Mouse (Mus musculus) gastrocnemius, adult 18-20 months (tissue): ENCODE data around the gene Drc1. TPM values are rescaled to one million over a fixed set of nuclear protein-coding genes. Genes with fewer than 3 reads are reported as not detected.

Experiments
- DNase-seq: peaks from one replicate; pipeline ENCODE4 v3.0.0; 2021; ENCODE audit warnings: low spot score
- total RNA-seq, 2 experiments: library from RNA; stranded (reverse); gene quantifications; 2 replicates each; pipeline ENCODE4 v1.2.3; 2021

The Drc1 gene
- total RNA-seq, 2 experiments from 2014 or later = not detected

DNA sequence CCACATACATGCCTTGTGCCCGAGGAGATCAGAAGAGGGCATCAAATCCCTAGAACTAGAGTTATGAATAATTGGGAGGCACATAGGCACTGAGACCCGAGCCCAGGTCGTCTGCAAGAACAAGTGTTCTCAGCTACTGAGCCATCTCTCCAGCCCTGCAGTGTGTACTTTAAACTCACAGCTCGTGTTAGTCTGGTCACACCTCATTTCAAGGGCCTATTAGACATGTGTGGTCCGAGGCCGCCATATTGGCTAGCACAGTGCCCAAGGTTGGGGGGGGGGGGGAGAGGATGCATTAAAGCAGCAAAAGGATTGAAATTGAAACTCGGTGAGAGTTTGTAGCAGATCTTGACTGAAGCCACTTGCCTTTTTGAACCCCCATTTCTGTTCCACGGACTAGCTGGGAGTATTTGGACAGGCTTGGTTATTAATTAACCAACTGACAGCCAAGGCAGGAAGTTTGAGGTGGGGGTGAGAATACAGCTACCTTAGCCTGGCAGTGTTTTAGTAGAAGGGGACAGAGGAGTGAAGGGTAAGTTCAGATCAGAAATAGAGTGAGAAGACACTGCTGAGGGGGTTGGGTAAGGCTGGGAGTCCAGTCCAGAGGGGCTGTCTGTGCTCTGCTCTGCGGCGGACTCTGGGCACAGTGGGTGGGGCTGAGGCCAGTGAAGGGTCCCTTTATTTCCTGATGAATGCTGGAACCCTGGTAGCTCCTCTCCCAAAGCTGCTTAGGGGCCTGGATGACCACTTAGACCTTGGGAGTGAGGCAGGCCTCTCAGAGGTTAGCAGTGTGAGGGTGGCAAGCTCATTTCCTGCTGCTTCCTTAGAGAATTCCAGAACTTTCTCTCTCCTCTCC, 5.0 kb downstream of the Drc1 start:
- no peak for DNase-seq

DNA sequence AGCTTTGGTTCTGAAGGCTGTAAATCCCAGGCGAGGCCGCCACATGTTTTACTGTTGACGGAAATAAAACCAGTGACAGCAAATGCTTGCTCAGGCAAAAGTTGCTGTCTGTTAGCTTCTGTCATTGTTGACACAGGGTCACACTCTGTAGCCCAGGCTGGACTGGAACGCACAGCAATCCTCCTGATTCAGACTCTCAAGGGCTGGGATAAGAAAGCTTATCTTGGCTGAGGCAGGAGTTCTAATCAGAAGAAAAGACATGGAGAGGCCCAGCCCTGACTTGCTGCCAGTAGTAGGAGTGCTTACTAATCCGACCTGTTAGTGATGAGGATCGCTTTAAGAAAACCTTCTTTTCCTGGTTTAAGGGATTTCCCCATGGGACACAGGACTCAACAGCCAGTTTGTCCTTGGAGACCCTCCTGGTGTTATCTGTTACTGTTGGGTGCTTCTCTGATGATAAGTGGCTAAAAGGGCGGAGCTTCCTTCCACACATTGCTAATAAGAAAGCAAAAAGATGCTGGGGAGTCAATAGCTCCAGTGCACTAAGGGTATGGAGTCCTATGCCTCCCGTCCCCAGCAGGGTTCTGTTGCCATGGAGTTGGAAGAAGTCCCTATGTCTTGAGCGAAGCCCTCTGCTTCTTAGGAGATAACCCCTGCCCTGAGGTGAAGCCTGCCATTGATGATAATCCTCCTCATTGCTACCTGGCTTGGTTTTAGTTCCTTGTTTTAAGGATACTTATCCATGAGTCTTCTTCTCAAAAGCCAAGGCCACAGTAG, 6.1 kb downstream of the Drc1 start:
- no peak for DNase-seq

DNA sequence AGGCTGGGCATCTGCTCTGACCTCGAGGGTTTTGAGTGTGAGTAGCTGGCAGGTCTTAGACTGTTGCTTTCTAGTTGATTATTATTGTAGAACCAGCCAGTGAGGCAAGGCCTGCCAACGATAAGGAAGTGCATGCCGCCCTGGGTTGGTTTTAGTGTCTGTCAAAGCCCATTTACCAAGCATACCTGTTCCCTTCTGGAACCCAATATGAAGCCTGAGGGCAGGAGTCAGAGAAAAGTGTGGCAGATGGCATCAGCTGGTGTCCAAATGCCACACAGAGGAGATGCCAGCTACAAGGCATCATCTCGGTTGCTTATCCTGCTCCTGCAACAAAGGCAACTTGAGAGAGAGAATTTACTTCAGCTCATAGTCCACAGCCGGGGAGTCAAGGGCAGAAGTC, 59.6 kb downstream of the Drc1 start:
- no peak for DNase-seq

DNA sequence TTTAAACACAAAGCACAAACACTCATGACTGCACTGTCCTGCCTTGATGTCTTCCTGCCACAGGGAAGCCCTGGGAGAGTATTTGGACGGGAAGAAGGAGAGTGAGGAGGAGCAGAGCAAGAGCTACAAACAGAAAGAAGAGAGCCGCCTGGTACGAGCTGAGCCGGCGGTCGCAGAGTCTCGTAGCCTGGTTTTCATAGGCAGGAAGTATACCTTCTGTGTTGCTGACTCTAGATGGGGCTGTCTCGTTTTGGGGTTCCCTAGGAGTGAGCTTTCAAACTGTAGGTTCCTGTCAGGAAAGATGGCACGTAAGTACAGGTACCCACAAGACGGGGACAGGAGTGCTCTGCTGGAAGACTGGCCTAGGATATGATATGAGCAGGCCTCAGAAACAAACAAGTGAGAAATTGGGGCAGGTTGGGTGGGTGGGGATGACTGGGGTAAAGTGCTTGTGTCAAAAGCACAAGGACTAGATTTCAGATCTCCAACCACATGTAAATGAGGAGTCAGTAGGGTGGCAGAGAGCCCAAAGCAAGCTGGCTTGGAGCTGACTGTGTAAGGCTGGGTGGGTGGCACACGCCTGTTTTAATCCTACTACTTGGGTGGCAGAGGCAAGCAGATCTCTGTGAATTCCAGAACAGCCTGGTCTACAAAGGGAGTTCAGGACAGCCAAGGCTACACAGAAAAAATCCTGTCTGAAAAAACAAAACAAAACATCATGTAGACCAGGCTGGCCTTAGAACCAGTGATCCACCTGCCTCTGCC, 60.6 kb downstream of the Drc1 start:
- DNase-seq = no peak

DNA sequence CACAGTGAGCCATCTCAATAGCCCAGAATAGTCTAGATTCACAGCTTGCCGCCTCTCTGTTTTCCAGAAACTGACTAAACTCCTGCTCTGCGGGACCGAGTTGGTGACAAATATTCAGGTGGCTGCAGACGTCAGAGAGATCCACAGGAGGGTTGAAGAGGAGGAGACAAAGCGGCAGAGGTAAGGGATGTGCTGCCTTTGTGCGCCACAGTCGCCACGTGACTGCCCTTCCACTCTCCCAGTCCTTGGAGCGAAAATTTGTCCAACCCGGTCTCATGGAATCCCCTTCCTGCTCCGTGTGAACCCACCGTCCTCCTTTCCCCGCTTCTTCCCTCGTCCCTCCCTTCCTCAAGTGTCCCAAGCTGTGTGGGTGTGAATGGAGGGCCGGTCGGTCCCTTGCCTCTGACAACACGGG, 61.4 kb downstream of the Drc1 start:
- DNase-seq = no peak

DNA sequence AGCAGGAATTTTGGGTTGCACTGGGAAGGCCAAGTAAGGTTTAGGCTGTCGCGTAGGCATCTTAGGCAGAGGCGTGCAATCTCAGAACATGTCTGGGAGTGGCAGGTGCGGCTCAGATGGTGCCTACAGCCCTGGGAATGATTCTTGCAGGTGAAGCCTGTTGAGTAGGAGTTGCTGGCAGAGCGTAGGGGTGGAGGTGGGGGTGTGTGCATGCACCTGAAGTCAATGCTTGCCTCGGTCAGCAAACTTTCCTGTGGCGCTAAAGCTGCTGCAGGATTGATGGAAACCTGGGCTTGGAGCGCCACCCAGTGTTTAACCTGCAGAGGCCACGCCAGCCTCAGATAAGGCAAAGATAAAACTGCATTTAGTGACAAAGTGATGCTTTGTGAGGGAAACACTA, 61.9 kb downstream of the Drc1 start:
- peak; percentile 47 for DNase-seq

DNA sequence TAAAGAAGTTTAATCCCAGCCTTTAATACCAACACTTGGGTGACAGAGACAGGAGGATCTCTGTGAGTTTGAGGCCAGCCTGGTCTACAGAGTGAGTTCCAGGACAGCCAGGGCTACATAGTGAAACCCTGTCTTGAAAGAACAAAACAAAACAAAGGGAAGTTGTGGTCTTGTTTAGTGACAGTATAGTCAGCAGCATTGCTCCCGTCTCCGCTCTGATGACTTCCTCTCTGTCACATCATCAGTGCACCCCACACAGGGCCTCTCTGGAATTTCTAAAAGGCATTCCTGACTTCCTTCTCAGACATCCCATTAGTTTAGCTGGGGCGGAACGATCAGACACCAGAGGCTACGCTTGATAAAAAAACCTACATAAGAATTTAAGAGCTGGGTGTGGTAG, 62.7 kb downstream of the Drc1 start:
- no peak for DNase-seq

DNA sequence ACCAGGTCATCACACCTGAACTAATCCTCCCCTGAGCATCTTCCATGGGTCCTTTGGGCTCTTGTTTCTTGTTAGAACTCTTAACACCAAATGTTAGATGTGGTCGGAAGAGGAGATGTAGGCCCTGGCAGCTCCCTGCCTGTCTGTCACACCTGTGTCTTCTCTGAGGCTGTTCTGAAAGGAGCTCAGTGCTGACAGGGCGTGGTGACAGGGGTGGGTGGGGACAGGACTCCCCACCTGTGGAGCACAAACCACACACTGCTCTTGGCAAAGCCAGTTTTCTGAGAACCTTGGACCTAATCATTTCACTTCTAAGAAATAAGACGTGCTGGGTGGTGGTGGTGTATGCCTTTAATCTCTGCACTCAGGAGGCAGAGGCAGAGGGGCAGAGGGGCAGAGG, 72.4 kb downstream of the Drc1 start:
- DNase-seq = no peak

DNA sequence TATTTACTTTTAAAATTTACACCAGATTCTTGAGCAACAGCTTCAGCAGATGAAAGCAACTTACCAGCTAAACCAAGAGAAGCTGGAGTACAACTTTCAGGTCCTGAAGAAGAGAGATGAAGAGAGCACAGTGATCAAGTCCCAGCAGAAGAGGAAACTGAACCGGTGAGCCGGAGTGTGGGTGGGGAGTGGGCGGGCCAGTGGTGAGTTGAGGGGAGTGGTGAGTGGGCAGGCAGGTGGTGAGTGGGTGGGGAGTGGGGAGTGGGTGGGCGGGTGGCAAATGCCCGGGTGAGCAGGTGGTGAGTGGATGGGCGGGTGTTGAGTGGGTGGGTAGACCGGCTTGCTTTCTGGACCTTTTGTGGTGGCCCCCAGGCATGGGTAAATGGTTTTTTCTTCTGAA, 73.9 kb downstream of the Drc1 start:
- DNase-seq = no peak

DNA sequence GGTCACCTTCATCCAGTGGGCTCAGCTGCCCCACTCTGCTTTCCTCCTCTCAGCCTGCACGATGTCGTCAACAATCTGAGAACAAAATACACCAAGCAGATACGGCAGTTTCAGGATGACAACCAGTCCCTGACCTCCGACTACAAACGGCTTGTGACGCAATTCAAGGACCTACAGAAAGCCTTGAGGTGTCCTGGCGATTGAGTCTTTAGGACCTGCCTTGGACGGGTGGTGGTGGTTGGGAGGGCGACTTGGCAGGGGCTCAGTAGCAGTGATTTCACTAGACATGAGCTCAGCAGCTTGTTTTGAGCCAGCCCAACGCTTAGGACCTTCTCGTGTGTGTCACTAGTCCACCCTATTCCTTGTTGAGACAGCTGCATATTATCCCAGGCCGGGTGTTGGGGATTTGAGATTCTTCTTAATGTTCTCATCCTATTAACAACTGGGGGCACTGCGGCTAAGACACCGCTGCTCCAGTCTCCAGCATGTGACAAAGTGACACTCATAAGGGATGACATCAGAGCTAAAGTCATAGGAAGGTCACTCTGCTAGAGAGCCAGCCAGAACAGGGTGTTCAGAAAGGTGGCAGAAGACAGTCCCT, 74.5 kb downstream of the Drc1 start:
- no peak for DNase-seq

DNA sequence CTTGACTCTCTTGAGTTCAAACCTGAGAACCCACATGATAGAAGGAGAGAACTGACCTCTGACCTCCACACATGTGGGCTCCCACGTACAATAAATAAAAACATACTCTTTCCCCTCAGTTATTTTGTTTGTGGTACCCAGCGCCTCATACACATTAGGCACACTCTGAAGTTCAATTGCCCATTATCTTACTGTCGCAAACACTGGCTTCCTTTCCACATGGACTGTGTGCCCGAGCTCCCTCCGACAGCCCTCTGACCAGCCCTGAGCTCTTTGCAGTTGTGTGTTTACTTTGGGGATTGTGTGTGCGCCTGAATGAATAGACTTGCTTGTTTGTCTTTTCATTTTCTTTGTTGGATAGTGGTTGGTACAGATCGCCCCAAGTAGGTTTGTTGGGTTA, 75.5 kb downstream of the Drc1 start:
- DNase-seq = no peak

DNA sequence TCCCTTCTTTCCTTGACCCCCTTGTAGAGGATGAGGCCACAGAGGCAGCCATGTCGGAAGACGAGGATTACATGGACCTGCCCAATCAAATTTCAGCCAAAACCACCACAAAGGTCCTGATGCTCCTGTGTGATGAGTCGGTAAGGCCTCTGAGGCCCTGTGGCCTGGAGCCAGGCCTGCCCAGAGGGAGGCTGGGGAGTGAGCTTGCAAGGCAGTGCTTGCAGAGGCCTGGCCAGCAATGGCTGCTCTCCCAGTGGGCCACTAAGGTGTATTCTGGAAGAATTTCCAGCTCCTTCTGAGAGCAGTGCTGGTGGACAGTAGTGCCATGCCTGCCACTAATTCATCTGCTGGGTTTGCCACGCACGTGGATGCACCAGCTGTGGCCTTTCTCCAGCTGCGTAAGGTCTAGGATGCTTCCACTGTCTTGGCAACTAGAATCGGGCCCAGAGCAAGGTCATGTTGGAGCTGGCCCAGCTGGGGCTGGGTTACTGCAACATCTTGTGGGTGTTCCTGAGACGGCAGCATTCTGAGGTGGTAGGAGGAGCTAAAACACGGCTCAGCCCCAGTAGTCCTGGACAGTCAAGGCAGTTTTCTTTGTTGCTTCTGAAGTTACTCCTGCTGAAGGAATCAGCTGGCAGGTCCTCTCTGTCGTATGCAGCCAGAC, 77.4 kb downstream of the Drc1 start:
- DNase-seq = no peak

DNA sequence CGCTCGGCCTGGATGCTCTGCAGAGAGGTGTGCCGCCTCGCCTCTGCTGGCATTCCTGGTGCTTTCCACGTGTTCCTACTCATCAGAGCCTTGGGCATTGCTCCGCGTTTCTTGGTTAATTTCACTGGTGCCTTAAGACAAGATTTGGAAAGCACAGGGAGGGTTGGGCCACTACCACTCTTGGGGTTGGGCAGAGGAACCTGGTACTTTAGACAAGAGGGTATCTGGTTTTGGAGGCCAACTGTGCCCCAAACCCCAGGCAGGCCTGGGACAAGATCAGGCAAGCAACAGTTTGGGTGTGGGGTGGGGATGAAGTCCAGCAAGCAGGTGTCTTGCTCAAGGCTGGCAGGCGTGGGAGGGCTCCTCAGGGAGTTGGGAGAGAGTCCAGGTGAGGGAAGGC, 86.2 kb downstream of the Drc1 start:
- DNase-seq = no peak

DNA sequence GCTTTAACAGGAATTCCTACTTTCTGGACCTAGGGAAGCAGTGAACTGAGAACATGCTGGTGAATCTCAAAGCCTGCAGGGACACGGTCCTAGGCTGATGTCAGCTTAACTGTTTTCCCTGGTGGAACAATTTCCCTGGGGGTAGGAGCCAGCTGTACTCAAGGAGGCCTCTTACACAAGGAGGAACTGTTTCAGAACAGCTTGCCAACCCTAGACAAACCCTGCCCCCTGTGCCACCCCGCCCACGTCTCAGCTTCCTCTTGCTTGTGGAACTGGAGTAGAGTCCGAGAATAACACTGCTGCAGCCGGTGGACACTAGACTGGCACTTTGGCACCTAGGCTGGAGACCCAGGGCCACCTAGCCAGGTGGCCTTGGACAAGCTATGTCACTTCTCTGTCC, 88.2 kb downstream of the Drc1 start:
- DNase-seq = peak; percentile 59

DNA sequence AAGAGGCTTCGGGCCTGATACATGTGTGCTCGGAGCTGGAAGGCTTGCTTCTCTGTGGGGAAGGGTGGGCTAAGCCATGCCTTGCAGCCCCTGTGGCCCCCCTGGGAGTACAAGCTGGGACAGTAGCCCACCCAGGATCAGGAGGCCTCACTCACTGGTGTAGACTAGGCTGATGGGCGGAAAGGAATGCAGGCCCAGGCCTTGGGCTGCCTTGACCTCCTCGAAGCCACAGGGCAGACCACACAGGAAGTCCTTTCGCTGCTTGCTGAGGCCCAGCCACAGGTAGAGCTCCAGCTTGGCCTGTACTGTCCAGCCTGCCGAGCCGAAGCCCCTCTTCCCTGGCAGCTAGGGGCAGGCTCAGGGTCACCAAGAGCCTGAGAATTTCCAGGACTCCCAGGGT, 101.7 kb downstream of the Drc1 start:
- DNase-seq = no peak

DNA sequence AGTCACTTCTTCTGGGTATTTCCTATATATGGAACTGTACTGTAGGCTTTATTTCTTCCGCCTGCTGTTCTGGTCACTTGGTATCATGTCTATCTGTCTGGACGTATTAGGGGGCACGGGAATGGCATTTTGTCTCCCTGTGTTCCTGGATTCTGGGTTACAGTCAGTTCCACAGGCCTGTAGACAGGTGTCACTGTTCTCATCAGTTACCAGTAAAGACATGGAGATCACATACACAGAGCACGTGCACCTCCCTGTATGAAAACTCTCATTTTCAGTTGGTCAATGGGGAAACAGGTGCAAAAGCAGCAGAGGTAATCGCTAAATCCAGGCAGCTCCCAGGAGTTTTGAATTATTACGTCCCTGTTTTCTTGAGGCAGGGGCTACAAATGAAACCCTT, 106.5 kb downstream of the Drc1 start:
- no peak for DNase-seq

DNA sequence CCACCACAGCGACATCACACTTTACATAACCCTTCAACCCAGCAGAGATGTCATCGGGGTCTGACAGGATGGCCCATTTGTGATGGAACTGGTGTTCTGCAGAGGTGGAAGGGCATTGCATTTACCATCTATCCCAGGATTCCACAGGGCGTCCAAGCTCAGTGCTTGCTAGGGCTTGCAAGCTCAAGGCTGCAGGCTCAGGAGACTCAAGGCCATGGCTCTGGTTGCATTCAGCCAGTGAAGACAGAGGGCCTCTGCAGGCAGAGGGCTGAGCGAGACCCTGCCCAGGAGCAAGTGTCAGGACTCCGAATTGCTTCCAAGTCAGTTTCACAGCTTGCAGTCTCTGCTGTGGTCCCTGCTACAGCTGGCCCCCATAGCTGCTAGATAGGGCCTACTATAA, 108.6 kb downstream of the Drc1 start:
- no peak for DNase-seq

DNA sequence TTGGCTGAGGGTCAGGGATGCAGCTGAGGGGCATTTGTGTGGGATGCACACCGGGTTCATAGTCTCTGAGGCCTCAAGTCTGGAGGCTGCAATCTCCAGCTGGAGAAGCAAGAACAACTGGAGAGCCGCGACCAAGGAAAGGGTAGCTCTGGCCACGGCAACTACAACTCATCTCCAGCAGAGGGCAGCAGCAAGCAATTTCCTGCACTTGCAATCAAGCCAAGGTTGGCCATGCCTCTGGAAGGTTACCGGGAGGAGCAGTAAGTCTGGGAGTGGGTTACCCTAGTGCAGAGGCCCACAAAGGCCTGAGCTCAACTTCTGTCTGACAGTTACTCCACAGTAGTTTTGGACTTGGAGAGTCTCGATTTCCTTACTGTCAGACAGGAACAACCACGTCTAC, 110.3 kb downstream of the Drc1 start:
- peak; percentile 70 for DNase-seq

DNA sequence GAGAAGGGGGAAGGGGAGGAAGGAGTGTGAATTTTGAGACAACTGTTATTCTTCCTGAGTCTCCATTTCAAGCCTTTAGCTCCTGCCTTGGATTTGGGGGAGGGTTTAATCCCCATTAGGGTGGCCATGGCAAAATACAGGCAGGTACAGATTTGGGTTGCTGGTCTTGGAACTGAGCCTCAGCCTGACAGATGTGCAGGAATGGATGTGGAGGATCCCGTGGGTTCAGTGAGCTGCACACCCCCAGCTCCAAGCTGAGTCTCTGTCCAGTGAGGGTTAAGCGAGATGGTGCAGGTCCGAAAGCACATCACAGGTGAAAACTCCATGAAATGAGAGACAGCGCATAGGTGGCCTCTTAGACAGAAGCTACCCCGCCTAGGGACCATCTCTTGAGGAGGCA, 119.3 kb downstream of the Drc1 start:
- no peak for DNase-seq

DNA sequence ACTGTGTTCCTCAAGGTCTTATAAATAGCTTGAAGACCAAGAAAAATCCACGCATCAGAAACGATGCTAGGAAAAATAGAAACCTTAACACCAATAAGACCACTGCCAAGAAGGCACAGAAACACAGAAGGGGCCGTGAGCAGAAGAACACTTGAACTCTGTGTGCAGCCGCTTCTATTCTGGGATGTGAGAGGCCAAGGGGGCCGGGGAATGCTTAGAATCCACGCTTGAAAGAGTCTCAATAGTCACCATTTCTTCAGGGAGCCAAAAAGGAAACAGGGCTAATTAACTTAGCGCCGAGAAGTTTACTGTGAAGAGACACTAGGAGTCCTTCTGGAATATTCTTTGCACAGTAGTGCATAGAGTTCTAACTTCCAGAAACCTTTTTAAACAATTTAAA, 120.0 kb downstream of the Drc1 start:
- no peak for DNase-seq

DNA sequence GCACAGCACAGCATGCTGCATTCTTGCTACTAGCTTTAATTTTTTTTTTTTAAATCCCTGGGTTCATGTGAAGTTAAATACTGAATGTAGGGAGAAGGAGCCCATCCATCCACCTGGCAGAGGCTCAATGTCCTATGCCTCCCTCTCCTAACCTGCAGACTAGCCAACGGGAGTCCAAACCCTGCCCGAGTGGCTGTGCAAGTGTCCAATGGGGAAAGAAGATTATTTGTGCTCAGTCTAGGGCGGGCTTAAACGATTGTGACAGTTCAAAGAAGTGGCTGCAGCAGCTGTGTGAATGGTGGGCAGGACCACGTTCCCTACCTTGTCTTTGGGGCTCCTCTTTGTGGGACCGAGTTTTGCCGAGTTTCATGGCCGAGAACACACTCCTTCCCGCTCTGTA, 125.7 kb downstream of the Drc1 start:
- DNase-seq = no peak
